Mouse (Mus musculus): ENCODE measurements around the gene Bst1.

DNA sequence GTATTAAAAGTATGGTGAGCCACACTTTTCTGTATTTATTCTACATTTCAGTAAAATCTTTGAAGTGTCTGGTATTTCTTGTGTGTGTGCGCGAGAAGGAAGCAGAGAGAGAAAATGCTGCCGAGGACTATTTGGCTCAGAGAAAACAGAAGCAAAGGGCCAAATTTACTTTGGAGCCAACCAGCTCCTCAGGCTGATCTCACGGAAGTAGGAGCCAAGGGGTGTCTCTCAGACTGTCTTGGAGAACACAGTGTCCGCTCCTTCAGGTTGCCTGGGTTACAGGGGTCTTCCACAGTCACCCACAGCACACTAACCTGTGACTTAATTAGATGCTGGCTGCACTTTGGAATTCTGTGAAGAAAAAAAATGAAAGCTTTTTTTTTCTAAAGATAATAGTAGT is 26.4 kb downstream of the Bst1 start:
- TF ChIP-seq GATA1 (IDR thresholded peaks at IDR 0.05; ENCODE audit: low read length) (no peak), TAL1 (IDR thresholded peaks at IDR 0.05; ENCODE audit: low read length) (no peak)
